Mouse (Mus musculus) right cerebral cortex, postnatal 10 days (tissue): ENCODE data around the gene Ptprh.
"Not testable (repeated sequence)": the region's sequence is repeated elsewhere in the genome, so short reads cannot be mapped to it uniquely, and the experiment has no call there.

ENCODE experiments used
- DNase-seq, 2 experiments: peaks; one replicate each; pipeline ENCODE4 v3.0.0; 2021; ENCODE audit warnings: low spot score in 2 of 2

Gene Ptprh

GRCm38 (mm10) chr7:4602969-4603368, 872 bp downstream of the Ptprh start:
- no peak for DNase-seq

- not testable (repeated sequence) for DNase-seq
These were observed 6.8 kb downstream of the Ptprh start for GRCm38 (mm10) chr7:4597046-4597445.

GRCm38 (mm10) chr7:4581481-4581880, 22.4 kb downstream of the Ptprh start:
- not testable (repeated sequence) for DNase-seq

GRCm38 (mm10) chr7:4572361-4572760, 31.5 kb downstream of the Ptprh start:
- DNase-seq, result not testable (repeated sequence)

- DNase-seq, result no peak
These were observed 41.2 kb downstream of the Ptprh start for GRCm38 (mm10) chr7:4562660-4563059.

- DNase-seq, result no peak
These were observed 46.7 kb downstream of the Ptprh start for GRCm38 (mm10) chr7:4557167-4557560.

GRCm38 (mm10) chr7:4556256-4557166, 47.3 kb downstream of the Ptprh start:
- peak; percentile 88 to 91 for DNase-seq

GRCm38 (mm10) chr7:4547221-4547641, 56.6 kb downstream of the Ptprh start, which contains the start of gene Syt5:
Gene Syt5, minus strand, starts transcription at chr7:4547541.
- peak; percentile 88 to 92 for DNase-seq

GRCm38 (mm10) chr7:4546591-4547131, 57.2 kb downstream of the Ptprh start:
- peak; percentile 97 to 99 for DNase-seq

GRCm38 (mm10) chr7:4546050-4546449, 57.8 kb downstream of the Ptprh start:
- peak; percentile 46 to 49 for DNase-seq

- no peak for DNase-seq
These were observed 61.8 kb downstream of the Ptprh start for GRCm38 (mm10) chr7:4542013-4542412.

- DNase-seq, result no peak
These were observed 62.5 kb downstream of the Ptprh start for GRCm38 (mm10) chr7:4541344-4541743.

- no peak for DNase-seq
These were observed 64.8 kb downstream of the Ptprh start for GRCm38 (mm10) chr7:4539019-4539418.

GRCm38 (mm10) chr7:4537181-4537580, 66.7 kb downstream of the Ptprh start:
- no peak for DNase-seq

- DNase-seq, result no peak
These were observed 67.5 kb downstream of the Ptprh start for GRCm38 (mm10) chr7:4536369-4536768.

- DNase-seq, result peak; percentile 50 to 71
These were observed 71.7 kb downstream of the Ptprh start, which contains the start of gene Dnaaf3 for GRCm38 (mm10) chr7:4532005-4532729. Gene Dnaaf3, minus strand, starts transcription at chr7:4532453.

GRCm38 (mm10) chr7:4530166-4530565, 73.7 kb downstream of the Ptprh start:
- not testable (repeated sequence) for DNase-seq

GRCm38 (mm10) chr7:4527302-4527689, 76.5 kb downstream of the Ptprh start:
- no peak for DNase-seq

- peak; percentile 85 to 88 for DNase-seq
These were observed 77.2 kb downstream of the Ptprh start for GRCm38 (mm10) chr7:4526341-4527301.

GRCm38 (mm10) chr7:4524212-4524922, 79.5 kb downstream of the Ptprh start, which contains the start of gene Tnni3:
Gene Tnni3, minus strand, starts transcription at chr7:4524229.
- not testable (repeated sequence) for DNase-seq
